Mouse (Mus musculus) CH12.LX (cell line): ENCODE results near the gene Swsap1. TPM values are rescaled to one million over a fixed set of nuclear protein-coding genes. Genes with fewer than 3 reads are reported as not detected.

Experiments
- DNase-seq: peaks from one replicate; pipeline ENCODE4 v3.0.0-alpha.2; 2013; ENCODE audit errors: extremely low read depth
- H3K27ac ChIP-seq: 2 replicates; pipeline ENCODE4 v1.5.1; 2012; ENCODE audit warnings: low read depth, mild to moderate bottlenecking, control low read depth, moderate library complexity; ENCODE audit not compliant: insufficient read depth
- H3K27me3 ChIP-seq: replicated peaks from 2 replicates; pipeline ENCODE3; 2012; ENCODE audit warnings: inconsistent platforms
- H3K36me3 ChIP-seq, 2 experiments: replicated peaks in 1 of 2; 2 replicates each; pipeline versions ENCODE3 to v1.6.1; 2012; ENCODE audit warnings: inconsistent platforms in 1 of 2, low read length in 1 of 2, mild to moderate bottlenecking in 1 of 2, mixed read lengths in 1 of 2, moderate library complexity in 1 of 2; ENCODE audit not compliant: control insufficient read depth in 1 of 2, insufficient read depth in 1 of 2
- H3K4me1 ChIP-seq, 2 experiments: 2 replicates each; pipeline ENCODE4 v1.6.1; 2012; ENCODE audit warnings: inconsistent platforms in 1 of 2, moderate library complexity in 1 of 2; ENCODE audit not compliant: insufficient read depth in 2 of 2, control insufficient read depth in 1 of 2
- H3K4me2 ChIP-seq: 2 replicates; pipeline ENCODE4 v1.6.1; 2012; ENCODE audit warnings: low read depth, mild to moderate bottlenecking, control low read depth; ENCODE audit not compliant: poor library complexity, insufficient read depth, severe bottlenecking
- H3K4me3 ChIP-seq, 3 experiments: fragments of 150-350 bp in 1 of 3; sonication (generic) in 1 of 3; replicated peaks in 1 of 3; 2 replicates each; pipeline versions ENCODE3 to v1.5.1; 2011 to 2012; ENCODE audit warnings: low read depth in 2 of 3, low read length in 2 of 3, mild to moderate bottlenecking in 2 of 3, moderate library complexity in 2 of 3, control low read depth in 1 of 3, improper control_type of control experiment in 1 of 3, inconsistent platforms in 1 of 3, mixed read lengths in 1 of 3; ENCODE audit not compliant: poor library complexity in 1 of 3
- H3K79me2 ChIP-seq: replicated peaks from 2 replicates; pipeline ENCODE4 v1.6.1; 2012; ENCODE audit warnings: mild to moderate bottlenecking, moderate library complexity; ENCODE audit not compliant: control insufficient read depth, poor library complexity, insufficient read depth, severe bottlenecking; ENCODE audit errors: extremely low read depth
- H3K9ac ChIP-seq: 2 replicates; pipeline ENCODE4 v1.6.1; 2012; ENCODE audit warnings: low read depth, mild to moderate bottlenecking, control low read depth, moderate library complexity; ENCODE audit not compliant: insufficient read depth
- H3K9me3 ChIP-seq: replicated peaks from 2 replicates; pipeline ENCODE3; 2012; ENCODE audit warnings: low read length, inconsistent platforms, mixed read lengths
- BHLHE40 ChIP-seq: IDR thresholded peaks from 2 replicates; pipeline ENCODE4 v1.6.1; 2011; ENCODE audit warnings: mild to moderate bottlenecking, low read depth, low read length, improper control_type of control experiment
- CHD1 ChIP-seq: IDR thresholded peaks from 2 replicates; pipeline ENCODE4 v1.6.1; 2012; ENCODE audit warnings: low read depth, low read length, improper control_type of control experiment, inconsistent platforms
- CHD2 ChIP-seq: IDR thresholded peaks from 2 replicates; pipeline ENCODE4 v1.6.1; 2011; ENCODE audit warnings: low read length, improper control_type of control experiment
- ELF1 ChIP-seq: IDR thresholded peaks from 2 replicates; pipeline ENCODE4 v1.6.1; 2014; ENCODE audit warnings: low read depth, mild to moderate bottlenecking, inconsistent platforms, low read length, improper control_type of control experiment
- EP300 ChIP-seq: IDR thresholded peaks from 2 replicates; pipeline ENCODE4 v1.6.1; 2011; ENCODE audit warnings: low read length, improper control_type of control experiment
- IRF4 ChIP-seq: IDR thresholded peaks from 2 replicates; pipeline ENCODE4 v1.6.1; 2014; ENCODE audit warnings: low read depth, mild to moderate bottlenecking, inconsistent platforms, low read length, improper control_type of control experiment
- KAT2A ChIP-seq: IDR thresholded peaks from 2 replicates; pipeline ENCODE4 v1.6.1; 2012; ENCODE audit warnings: low read length, improper control_type of control experiment, inconsistent platforms; ENCODE audit not compliant: insufficient replicate concordance
- MAX ChIP-seq: IDR thresholded peaks from 2 replicates; pipeline ENCODE4 v1.6.1; 2011; ENCODE audit warnings: low read length, improper control_type of control experiment
- MAZ ChIP-seq: IDR thresholded peaks from 2 replicates; pipeline ENCODE4 v1.6.1; 2012; ENCODE audit warnings: low read depth, mild to moderate bottlenecking, inconsistent platforms, low read length, improper control_type of control experiment, moderate library complexity
- MXI1 ChIP-seq: IDR thresholded peaks from 2 replicates; pipeline ENCODE4 v1.6.1; 2011; ENCODE audit warnings: mild to moderate bottlenecking, low read depth, low read length, improper control_type of control experiment
- NRF1 ChIP-seq: IDR thresholded peaks from 2 replicates; pipeline ENCODE4 v1.6.1; 2014; ENCODE audit warnings: low read depth, mild to moderate bottlenecking, inconsistent platforms, low read length, improper control_type of control experiment, moderate library complexity
- POLR2A ChIP-seq: IDR thresholded peaks from 2 replicates; pipeline ENCODE4 v1.6.1; 2011; ENCODE audit warnings: low read depth, mild to moderate bottlenecking, improper control_type of control experiment, low read length
- POLR2AphosphoS2 ChIP-seq: IDR thresholded peaks from 2 replicates; pipeline ENCODE4 v1.6.1; 2011; ENCODE audit warnings: low read depth, low read length, improper control_type of control experiment
- RCOR1 ChIP-seq: conservative IDR thresholded peaks from 2 replicates; pipeline ENCODE4 v1.6.1; 2012; ENCODE audit warnings: low read depth, mild to moderate bottlenecking, inconsistent platforms, low read length, improper control_type of control experiment
- SMC3 ChIP-seq: IDR thresholded peaks from 2 replicates; pipeline ENCODE4 v1.6.1; 2011; ENCODE audit warnings: low read depth, low read length, improper control_type of control experiment
- TCF12 ChIP-seq: IDR thresholded peaks from 2 replicates; pipeline ENCODE4 v1.6.1; 2014; ENCODE audit warnings: low read depth, mild to moderate bottlenecking, inconsistent platforms, low read length, improper control_type of control experiment
- USF1 ChIP-seq: IDR thresholded peaks from 2 replicates; pipeline ENCODE4 v1.6.1; 2014; ENCODE audit warnings: low read depth, mild to moderate bottlenecking, inconsistent platforms, low read length, improper control_type of control experiment
- USF2 ChIP-seq: conservative IDR thresholded peaks from 2 replicates; pipeline ENCODE4 v1.6.1; 2011; ENCODE audit warnings: low read depth, low read length, improper control_type of control experiment
- ZC3H11A ChIP-seq: IDR thresholded peaks from 2 replicates; pipeline ENCODE4 v1.6.1; 2012; ENCODE audit warnings: low read depth, mild to moderate bottlenecking, inconsistent platforms, low read length, improper control_type of control experiment
- ZKSCAN1 ChIP-seq: IDR thresholded peaks from 2 replicates; pipeline ENCODE4 v1.6.1; 2012; ENCODE audit warnings: low read depth, inconsistent platforms, low read length, improper control_type of control experiment, borderline replicate concordance
- ZMIZ1 ChIP-seq: IDR thresholded peaks from 2 replicates; pipeline ENCODE4 v1.6.1; 2012; ENCODE audit warnings: low read depth, mild to moderate bottlenecking, inconsistent platforms, low read length, improper control_type of control experiment
- ZNF384 ChIP-seq: IDR thresholded peaks from 2 replicates; pipeline ENCODE4 v1.6.1; 2012; ENCODE audit warnings: low read depth, low read length, improper control_type of control experiment, inconsistent platforms
- dilution Hi-C: fragments of 300-500 bp; cut with MboI; formaldehyde crosslinking; loops from 2 replicates; pipeline ENCODE4 v1.14.3; 2020; ENCODE audit warnings: low sequenced_read_pairs; ENCODE audit not compliant: extremely low pct_unique_long_range_greater_than_20kb, extremely low pct_ligation_motif_present
- in situ Hi-C: fragments of 300-500 bp; cut with MboI; formaldehyde crosslinking; loops from 3 replicates; pipeline ENCODE4 v1.14.3; 2019; ENCODE audit warnings: low sequenced_read_pairs, low pct_ligation_motif_present, low pct_unique_long_range_greater_than_20kb, mixed read lengths
- polyA plus RNA-seq: library from polyadenylated mRNA; unstranded; fragments of >175 nt; gene quantifications from 2 replicates; pipeline ENCODE4 v1.2.1, GENCODE M21; 2012; ENCODE audit warnings: low read depth; ENCODE audit not compliant: insufficient read length
- total RNA-seq, 2 experiments: library from RNA; depleted of rRNA; stranded (reverse); fragments of 300-350 nt in 1 of 2; fragments of >200 nt in 1 of 2; gene quantifications; 2 replicates each; pipeline ENCODE4 v1.2.3; 2012 to 2014

Gene Swsap1
- total and polyA plus RNA-seq, 3 experiments, result 3.1 to 4.1 (median 4.0) TPM

- in situ Hi-C loops (no loop called here), dilution Hi-C loops (no loop called here)
- Histone ChIP-seq H3K4me3 (no peak overlapping the region), H3K79me2 (no peaks in the 10 kb centered on the region), H3K4me1 (no peaks in the 10 kb centered on the region), H3K9me3 (no peaks in the 10 kb centered on the region), H3K27ac (no peak overlapping the region), H3K36me3 (no peaks in the 10 kb centered on the region), H3K9ac (no peak overlapping the region), H3K27me3 (peaks cover 68% of the 10 kb centered on the region), H3K4me2 (no peak overlapping the region)
- DNase-seq, result no peak
- no peak for TF ChIP-seq POLR2A
- TF ChIP-seq USF1, result no peak
- no peak for TF ChIP-seq EP300
- no peak for TF ChIP-seq ZC3H11A
- no peak for TF ChIP-seq MAZ
- TF ChIP-seq MXI1, result no peak
- no peak for TF ChIP-seq NRF1
- TF ChIP-seq ZKSCAN1, result no peak
- no peak for TF ChIP-seq ZMIZ1
- no peak for TF ChIP-seq CHD1
- TF ChIP-seq MAX, result no peak
- TF ChIP-seq SMC3, result no peak
- TF ChIP-seq CHD2, result no peak
- TF ChIP-seq RCOR1, result no peak
Observed at GRCm38 (mm10) chr9:21968883-21969282, 13.3 kb downstream of the Swsap1 start.

DNA sequence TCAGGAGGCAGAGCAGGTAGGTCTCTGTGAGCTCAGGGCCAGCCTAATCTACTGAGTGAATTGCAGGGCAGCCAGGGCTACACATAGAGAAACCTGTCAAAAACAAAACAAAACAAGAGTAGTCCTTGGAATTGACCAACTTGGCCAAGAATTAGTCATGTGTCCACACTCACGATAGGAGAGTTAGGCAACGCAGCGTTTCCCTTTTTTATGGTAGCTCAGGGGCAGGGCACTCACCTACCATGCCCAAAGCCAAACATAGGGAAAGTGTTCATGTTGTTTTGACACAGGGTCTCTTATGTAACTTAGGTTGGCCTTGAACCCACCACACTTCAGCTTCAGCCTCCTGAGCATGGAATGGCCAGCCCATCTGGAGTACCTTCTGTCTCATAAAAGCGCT is 13.7 kb downstream of the Swsap1 start:
- peaks cover 68% of the 10 kb centered on the region for H3K27me3 ChIP-seq
- no peaks in the 10 kb centered on the region for H3K9me3 ChIP-seq
- DNase-seq, result no peak
- no peak overlapping the region for H3K9ac ChIP-seq
- no peak overlapping the region for H3K4me3 ChIP-seq
- in situ Hi-C loops, result no loop called here
- dilution Hi-C loops, result no loop called here
- H3K36me3 ChIP-seq, result no peaks in the 10 kb centered on the region
- H3K27ac ChIP-seq, result no peak overlapping the region
- H3K79me2 ChIP-seq, result no peaks in the 10 kb centered on the region
- no peaks in the 10 kb centered on the region for H3K4me1 ChIP-seq
- no peak overlapping the region for H3K4me2 ChIP-seq
- TF ChIP-seq BHLHE40, result no peak
- TF ChIP-seq POLR2A, result no peak
- TF ChIP-seq ZMIZ1, result no peak
- TF ChIP-seq ZNF384, result no peak
- TF ChIP-seq IRF4, result no peak
- no peak for TF ChIP-seq KAT2A
- no peak for TF ChIP-seq ELF1
- no peak for TF ChIP-seq ZC3H11A
- TF ChIP-seq MAZ, result no peak
- TF ChIP-seq NRF1, result no peak
- TF ChIP-seq POLR2AphosphoS2, result no peak
- TF ChIP-seq ZKSCAN1, result no peak
- no peak for TF ChIP-seq TCF12
- TF ChIP-seq USF2, result no peak
- TF ChIP-seq, all 38 proteins: peak for 0
